Mouse (Mus musculus): ENCODE measurements at regions not wholly inside any gene's neighbourhood (a gene's known extent, or its start where the extent isn't known, plus 50 kb on each side); places are given as distances from the start of the nearest gene placed in this dataset.
A peak's percentile ranks its signal among the peaks of the same experiment; 100 is the strongest.

GRCm38 (mm10) chr7:35996609-35997008, 193.8 kb upstream of the Zfp507 start:
- no peaks in the 10 kb centered on the region for H3K27me3 ChIP-seq (replicated peaks)
- H3K4me1 ChIP-seq = no peaks in the 10 kb centered on the region; the same call in 1 of the 2 replicates
- H3K4me3 ChIP-seq = no peak overlapping the region
- 62% methylated on average over 5 of the region's 5 CpGs for WGBS (ENCODE audit: insufficient replicate concordance)
- no peaks in the 10 kb centered on the region for H3K9me3 ChIP-seq (replicated peaks)
- no peak overlapping the region for H3K4me2 ChIP-seq
- H3K27ac ChIP-seq = no peak overlapping the region
- no peak for ATAC-seq
- H3K9ac ChIP-seq = no peak overlapping the region
- no peaks in the 10 kb centered on the region for H3K36me3 ChIP-seq

GRCm38 (mm10) chr7:35992511-35992910, 189.7 kb upstream of the Zfp507 start:
- H3K36me3 ChIP-seq = no peaks in the 10 kb centered on the region
- H3K27ac ChIP-seq = no peak overlapping the region
- WGBS (ENCODE audit: insufficient replicate concordance) = 40% methylated on average over 8 of the region's 8 CpGs
- H3K27me3 ChIP-seq (replicated peaks) = no peaks in the 10 kb centered on the region
- no peak overlapping the region for H3K4me3 ChIP-seq
- H3K4me1 ChIP-seq = no peaks in the 10 kb centered on the region; the same call in 1 of the 2 replicates
- H3K9me3 ChIP-seq (replicated peaks) = no peaks in the 10 kb centered on the region
- no peak overlapping the region for H3K9ac ChIP-seq
- no peak overlapping the region for H3K4me2 ChIP-seq
- ATAC-seq = no peak

- no peaks in the 10 kb centered on the region for H3K27me3 ChIP-seq (replicated peaks)
- no peaks in the 10 kb centered on the region; the same call in 1 of the 2 replicates for H3K4me1 ChIP-seq
- H3K4me2 ChIP-seq = no peak overlapping the region
- no peak for ATAC-seq
- no peak overlapping the region for H3K27ac ChIP-seq
- no peaks in the 10 kb centered on the region for H3K9me3 ChIP-seq (replicated peaks)
- no peak overlapping the region for H3K9ac ChIP-seq
- H3K4me3 ChIP-seq = no peak overlapping the region
- H3K36me3 ChIP-seq = no peaks in the 10 kb centered on the region
- WGBS (ENCODE audit: insufficient replicate concordance) = 21% methylated on average over 5 of the region's 5 CpGs
Measured at GRCm38 (mm10) chr7:35991141-35991540, 188.3 kb upstream of the Zfp507 start.

- H3K36me3 ChIP-seq = no peaks in the 10 kb centered on the region
- no peak overlapping the region for H3K4me3 ChIP-seq
- 71% methylated on average over 8 of the region's 8 CpGs for WGBS (ENCODE audit: insufficient replicate concordance)
- H3K27me3 ChIP-seq (replicated peaks) = no peaks in the 10 kb centered on the region
- ATAC-seq = no peak
- H3K27ac ChIP-seq = no peak overlapping the region
- H3K9ac ChIP-seq = no peak overlapping the region
- H3K9me3 ChIP-seq (replicated peaks) = no peaks in the 10 kb centered on the region
- no peak overlapping the region for H3K4me2 ChIP-seq
- H3K4me1 ChIP-seq = no peaks in the 10 kb centered on the region; the same call in 1 of the 2 replicates
Measured at GRCm38 (mm10) chr7:35989456-35989855, 186.7 kb upstream of the Zfp507 start.

GRCm38 (mm10) chr7:35988449-35989109, 185.8 kb upstream of the Zfp507 start:
- H3K36me3 ChIP-seq = no peaks in the 10 kb centered on the region
- no peaks in the 10 kb centered on the region for H3K9me3 ChIP-seq (replicated peaks)
- H3K4me3 ChIP-seq = no peak overlapping the region
- no peak for ATAC-seq
- no peak overlapping the region for H3K4me2 ChIP-seq
- no peak overlapping the region for H3K27ac ChIP-seq
- no peaks in the 10 kb centered on the region; the same call in 1 of the 2 replicates for H3K4me1 ChIP-seq
- H3K9ac ChIP-seq = no peak overlapping the region
- 71% methylated on average over 13 of the region's 13 CpGs for WGBS (ENCODE audit: insufficient replicate concordance)
- no peaks in the 10 kb centered on the region for H3K27me3 ChIP-seq (replicated peaks)

GRCm38 (mm10) chr7:35977986-35978385, 175.2 kb upstream of the Zfp507 start:
- no peak overlapping the region for H3K9ac ChIP-seq
- no peaks in the 10 kb centered on the region for H3K4me1 ChIP-seq
- WGBS (ENCODE audit: insufficient replicate concordance) = 62% methylated on average over 9 of the region's 9 CpGs
- H3K27me3 ChIP-seq (replicated peaks) = no peaks in the 10 kb centered on the region
- no peaks in the 10 kb centered on the region for H3K36me3 ChIP-seq
- ATAC-seq = no peak
- H3K9me3 ChIP-seq (replicated peaks) = no peaks in the 10 kb centered on the region
- no peak overlapping the region for H3K4me2 ChIP-seq
- H3K4me3 ChIP-seq = no peak overlapping the region
- no peak overlapping the region for H3K27ac ChIP-seq

GRCm38 (mm10) chr7:35958731-35959130, 155.9 kb upstream of the Zfp507 start:
- ATAC-seq = no peak
- Histone ChIP-seq H3K36me3 (no peaks in the 10 kb centered on the region), H3K4me1 (no peaks in the 10 kb centered on the region), H3K27me3 (replicated peaks) (no peaks in the 10 kb centered on the region), H3K9ac (no peak overlapping the region), H3K27ac (no peak overlapping the region), H3K4me2 (no peak overlapping the region), H3K9me3 (replicated peaks) (0 out of 2 replicates have a peak, but pooled peaks cover 7% of the 10 kb centered on the region), H3K4me3 (no peak overlapping the region)
- WGBS (ENCODE audit: insufficient replicate concordance) = 23% methylated on average over 5 of the region's 5 CpGs

GRCm38 (mm10) chr7:35958052-35958451, 155.2 kb upstream of the Zfp507 start:
- H3K9me3 ChIP-seq (replicated peaks) = 0 out of 2 replicates have a peak, but pooled peaks cover 7% of the 10 kb centered on the region
- H3K27me3 ChIP-seq (replicated peaks) = no peaks in the 10 kb centered on the region
- H3K4me1 ChIP-seq = no peaks in the 10 kb centered on the region
- H3K36me3 ChIP-seq = no peaks in the 10 kb centered on the region
- no peak overlapping the region for H3K27ac ChIP-seq
- no peak overlapping the region for H3K9ac ChIP-seq
- H3K4me3 ChIP-seq = no peak overlapping the region
- 19% methylated on average over 2 of the region's 2 CpGs for WGBS (ENCODE audit: insufficient replicate concordance)
- ATAC-seq = no peak
- H3K4me2 ChIP-seq = no peak overlapping the region

- Histone ChIP-seq H3K9me3 (replicated peaks) (no peaks in the 10 kb centered on the region), H3K36me3 (no peaks in the 10 kb centered on the region), H3K4me2 (peak overlapping the region; percentile 29; the same call in 1 of the 2 replicates), H3K27me3 (replicated peaks) (no peaks in the 10 kb centered on the region), H3K4me3 (no peak overlapping the region), H3K9ac (no peak overlapping the region), H3K27ac (no peak overlapping the region), H3K4me1 (peaks cover 4% of the 10 kb centered on the region; the same call in 1 of the 2 replicates)
- no peak for ATAC-seq
- 34% methylated on average over 6 of the region's 6 CpGs for WGBS (ENCODE audit: insufficient replicate concordance)
Measured at GRCm38 (mm10) chr7:35948794-35949193, 146.0 kb upstream of the Zfp507 start.

GRCm38 (mm10) chr7:35948389-35948788, 145.6 kb upstream of the Zfp507 start:
- WGBS (ENCODE audit: insufficient replicate concordance) = 4% methylated on average over 13 of the region's 13 CpGs
- Histone ChIP-seq H3K4me2 (peak overlapping the region; percentile 29), H3K4me1 (peaks cover 4% of the 10 kb centered on the region; the same call in 1 of the 2 replicates)

GRCm38 (mm10) chr7:35941086-35941485, 138.3 kb upstream of the Zfp507 start:
- H3K4me1 ChIP-seq = no peaks in the 10 kb centered on the region
- WGBS (ENCODE audit: insufficient replicate concordance) = 61% methylated on average over 3 of the region's 3 CpGs
- H3K27me3 ChIP-seq (replicated peaks) = no peaks in the 10 kb centered on the region
- no peak overlapping the region for H3K9ac ChIP-seq
- H3K4me2 ChIP-seq = no peak overlapping the region
- ATAC-seq = no peak
- H3K27ac ChIP-seq = no peak overlapping the region
- H3K36me3 ChIP-seq = no peaks in the 10 kb centered on the region
- H3K9me3 ChIP-seq (replicated peaks) = no peaks in the 10 kb centered on the region
- no peak overlapping the region for H3K4me3 ChIP-seq

More at GRCm38 (mm10) chr7:35948389-35948788, 145.6 kb upstream of the Zfp507 start:
- H3K36me3 ChIP-seq = no peaks in the 10 kb centered on the region
- H3K9me3 ChIP-seq (replicated peaks) = no peaks in the 10 kb centered on the region
- no peak overlapping the region for H3K4me3 ChIP-seq
- no peak overlapping the region for H3K9ac ChIP-seq
- H3K27me3 ChIP-seq (replicated peaks) = no peaks in the 10 kb centered on the region
- no peak for ATAC-seq
- H3K27ac ChIP-seq = no peak overlapping the region

- H3K4me1 ChIP-seq = no peaks in the 10 kb centered on the region
- no peak overlapping the region for H3K4me2 ChIP-seq
- H3K36me3 ChIP-seq = no peaks in the 10 kb centered on the region
- 66% methylated on average over 13 of the region's 13 CpGs for WGBS (ENCODE audit: insufficient replicate concordance)
- no peaks in the 10 kb centered on the region for H3K27me3 ChIP-seq (replicated peaks)
- H3K9ac ChIP-seq = no peak overlapping the region
- no peak overlapping the region for H3K27ac ChIP-seq
- ATAC-seq = no peak
- no peak overlapping the region for H3K4me3 ChIP-seq
- no peaks in the 10 kb centered on the region for H3K9me3 ChIP-seq (replicated peaks)
Measured at GRCm38 (mm10) chr7:35938123-35938869, 135.5 kb upstream of the Zfp507 start.
